Mouse (Mus musculus) pancreas, adult 10 weeks (tissue): ENCODE data around the gene Gm28897. TPM values are rescaled to one million over a fixed set of nuclear protein-coding genes. Genes with fewer than 3 reads are reported as not detected.

Experiments used
- polyA plus RNA-seq: library from polyadenylated mRNA; stranded (reverse); fragments of 350-450 nt; fragmentation: Illumina TruSeq; extraction: RNeasy Lipid Tissue Mini Kit (QIAGEN cat#74804); gene quantifications from one replicate; pipeline ENCODE4 v1.2.3, GENCODE M21; 2015; ENCODE audit warnings: low read depth, low replicate concordance; ENCODE audit not compliant: insufficient read depth

Gm28897 gene
- polyA plus RNA-seq, result not detected

GRCm38 (mm10) chrY:80926695-80927094 is at the start of gene Gm28897:
Gene Gm28897, plus strand, starts transcription at chrY:80926995.

